Comparison of ENCODE assay signal across 26 mouse cellular contexts in the genomic region with DNA sequence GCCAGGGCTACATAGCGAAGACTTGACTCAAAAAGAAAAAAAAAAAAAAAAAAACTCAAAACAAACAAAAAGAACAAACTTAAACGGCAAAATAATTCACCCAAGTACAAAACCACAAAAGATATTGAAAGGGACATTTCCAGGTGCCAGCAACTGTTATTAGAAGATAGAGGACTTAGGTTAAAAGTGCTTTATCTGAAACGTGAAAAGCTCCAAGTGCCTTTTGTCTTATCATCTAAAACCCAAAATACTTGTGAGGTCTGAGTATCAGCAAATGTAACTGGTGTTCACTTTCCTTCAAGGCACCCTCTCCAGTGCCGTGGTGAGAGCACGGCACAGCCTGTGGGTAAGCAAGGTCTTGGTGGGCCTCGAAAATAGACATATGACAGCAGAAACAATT. TPM values are rescaled to one million over a fixed set of nuclear protein-coding genes. Genes with fewer than 3 reads are reported as not detected.
A peak's percentile ranks its signal among the peaks of the same experiment; 100 is the strongest.
DNase-seq lines count a peak whose midpoint lies in the region; ATAC-seq and TF ChIP-seq lines count a peak whose summit lies in the region.
"Had no signal": no experiment of that assay in that cellular context is flagged by ENCODE, and none has a peak within 500 bp of the region (broad histone marks: within the 10 kb centered on the region; RNA-seq: fewer than 3 reads in every experiment).

No protein-coding gene starts in this region.

- WGBS in heart, postnatal 0 days: 50% methylated on average over 6 of the region's 6 CpGs
- WGBS in liver, embryonic 15.5 days (ENCODE audit: insufficient replicate concordance): 19% methylated on average over 6 of the region's 6 CpGs
- WGBS in midbrain, embryonic 14.5 days: 91% methylated on average over 6 of the region's 6 CpGs

- H3K9ac ChIP-seq in heart, postnatal 0 days (replicated peaks; ENCODE audit: low read depth, low read length): no peak overlapping the region
- H3K9ac ChIP-seq in liver, embryonic 15.5 days: no peak overlapping the region
- no peak overlapping the region for H3K9ac ChIP-seq in midbrain, embryonic 14.5 days (replicated peaks; ENCODE audit: low read length)
- H3K9ac ChIP-seq: embryonic facial prominence, embryonic 15.5 days; heart, embryonic 12.5 days; lung, embryonic 15.5 days had no signal

- no peak for ATAC-seq in heart, postnatal 0 days (ENCODE audit: insufficient read depth, low read depth)
- ATAC-seq in erythroid progenitor cell, adult 5-6 weeks (replicated peaks; ENCODE audit: low FRiP score, poor library complexity, severe bottlenecking): peak; percentile 46
- peak; percentile 84 for ATAC-seq in liver, embryonic 15.5 days (ENCODE audit: insufficient read depth)
- ATAC-seq in midbrain, embryonic 14.5 days (ENCODE audit: low FRiP score, low TSS enrichment): no peak
- ATAC-seq: forebrain, embryonic 16.5 days; hindbrain, postnatal 0 days had no signal

- peak; percentile 4 for DNase-seq in heart, postnatal 0 days (ENCODE audit: low spot score)
- no peak for DNase-seq in heart, adult 18-20 months
- no peak for DNase-seq in frontal cortex, postnatal 25 days (ENCODE audit: low spot score in 2 of 2)
- DNase-seq in adrenal gland, adult 18-20 months (ENCODE audit: low spot score in 2 of 2): no peak
- DNase-seq in left cerebral cortex, adult 18-20 months (ENCODE audit: low spot score in 2 of 2): no peak
- no peak for DNase-seq in midbrain, embryonic 14.5 days
- DNase-seq: cerebellum, adult 8-10 months; cerebellum, postnatal 36 days; gastrocnemius, postnatal 14 days; heart, adult 11 months; heart, postnatal 14 days; kidney, postnatal 36 days; lung, postnatal 36 days; thymus, postnatal 14 days had no signal

- no peak overlapping the region for H3K4me3 ChIP-seq in heart, postnatal 0 days (ENCODE audit: low read depth, low read length)
- no peak overlapping the region for H3K4me3 ChIP-seq in liver, embryonic 15.5 days (replicated peaks)
- no peak overlapping the region for H3K4me3 ChIP-seq in midbrain, embryonic 14.5 days (replicated peaks; ENCODE audit: low read depth, low read length)
- H3K4me3 ChIP-seq: embryonic facial prominence, embryonic 15.5 days; forebrain, embryonic 10.5 days; heart, embryonic 12.5 days; left cerebral cortex, adult 2 months; lung, embryonic 15.5 days; midbrain, embryonic 10.5 days had no signal

- TF ChIP-seq EP300 in heart, postnatal 0 days (IDR thresholded peaks at IDR 0.05; ENCODE audit: low read depth): no peak

- peaks cover 6% of the 10 kb centered on the region; the same call in 1 of the 2 replicates for H3K4me1 ChIP-seq in heart, postnatal 0 days (ENCODE audit: control insufficient read depth, insufficient read depth)
- H3K4me1 ChIP-seq in liver, embryonic 15.5 days (replicated peaks): peaks cover 25% of the 10 kb centered on the region
- H3K4me1 ChIP-seq in midbrain, embryonic 14.5 days (ENCODE audit: control insufficient read depth, insufficient read depth, low read length): no peaks in the 10 kb centered on the region
- H3K4me1 ChIP-seq: forebrain, embryonic 10.5 days; lung, embryonic 15.5 days; midbrain, embryonic 10.5 days had no signal

- H3K36me3 ChIP-seq in heart, postnatal 0 days (replicated peaks; ENCODE audit: control insufficient read depth, insufficient read depth, low read length): peaks cover 33% of the 10 kb centered on the region
- peaks cover 52% of the 10 kb centered on the region for H3K36me3 ChIP-seq in liver, embryonic 15.5 days (replicated peaks)
- peaks cover 39% of the 10 kb centered on the region for H3K36me3 ChIP-seq in midbrain, embryonic 14.5 days (ENCODE audit: control insufficient read depth, insufficient read depth, low read length)

- no peak overlapping the region for H3K4me2 ChIP-seq in heart, postnatal 0 days (ENCODE audit: low read depth, low read length)
- 0 out of 2 replicates have a peak overlapping the region, but pooled peaks have one; percentile 24 for H3K4me2 ChIP-seq in liver, embryonic 15.5 days
- no peak overlapping the region for H3K4me2 ChIP-seq in midbrain, embryonic 14.5 days (ENCODE audit: low read length)
- H3K4me2 ChIP-seq: embryonic facial prominence, embryonic 15.5 days; heart, embryonic 12.5 days; lung, embryonic 15.5 days had no signal

- TF ChIP-seq CTCF in heart, postnatal 0 days (IDR thresholded peaks at IDR 0.05; ENCODE audit: low read depth): no peak

- no peak overlapping the region for H3K27ac ChIP-seq in heart, postnatal 0 days (ENCODE audit: low read depth)
- H3K27ac ChIP-seq in liver, embryonic 15.5 days (replicated peaks): peak overlapping the region; percentile 76
- no peak overlapping the region for H3K27ac ChIP-seq in midbrain, embryonic 14.5 days (replicated peaks; ENCODE audit: low read depth, low read length)
- H3K27ac ChIP-seq: forebrain, embryonic 10.5 days; hindbrain, postnatal 0 days; left cerebral cortex, adult 2 months; lung, embryonic 15.5 days; midbrain, embryonic 10.5 days; stomach, postnatal 0 days had no signal

- H3K27me3 ChIP-seq in heart, postnatal 0 days (ENCODE audit: control insufficient read depth, insufficient read depth, low read length): no peaks in the 10 kb centered on the region
- H3K27me3 ChIP-seq in liver, embryonic 15.5 days: no peaks in the 10 kb centered on the region
- H3K27me3 ChIP-seq in midbrain, embryonic 14.5 days (ENCODE audit: control insufficient read depth, insufficient read depth, low read length): no peaks in the 10 kb centered on the region
- H3K27me3 ChIP-seq: embryonic facial prominence, embryonic 15.5 days; heart, embryonic 12.5 days; lung, embryonic 15.5 days had no signal

- H3K9me3 ChIP-seq in heart, postnatal 0 days (replicated peaks; ENCODE audit: control insufficient read depth, low read length): no peaks in the 10 kb centered on the region
- H3K9me3 ChIP-seq in liver, embryonic 15.5 days (replicated peaks): no peaks in the 10 kb centered on the region
- no peaks in the 10 kb centered on the region for H3K9me3 ChIP-seq in midbrain, embryonic 14.5 days (ENCODE audit: control insufficient read depth, low read length)
- H3K9me3 ChIP-seq: embryonic facial prominence, embryonic 15.5 days; forebrain, embryonic 10.5 days; heart, embryonic 12.5 days; lung, embryonic 15.5 days; midbrain, embryonic 10.5 days had no signal

RNA-seq across cellular contexts. Expression of a gene that starts 26.2 kb away (rescaled TPM):
- 23.0 and 26.1 TPM in 2 replicates for total RNA-seq in heart, postnatal 0 days (2014; rRNA removed; ENCODE audit: low replicate concordance)
- polyA plus RNA-seq in heart, postnatal 0 days (2015; fragmentation: Nextera tagmentation; extraction: Ambion mirVana): 40.2 and 42.3 TPM in 2 replicates
- 10 to 100 TPM; 45.5 to 50.7 TPM for total RNA-seq in heart, adult 18-20 months (2021)
- total RNA-seq in erythroid progenitor cell, adult 5-6 weeks (2015; ENCODE audit: low replicate concordance): 43.6 and 45.7 TPM in 2 replicates
- 48.4 and 79.2 TPM in 2 replicates for total RNA-seq in erythroid progenitor cell, adult 5-6 weeks (2017; ENCODE audit: low replicate concordance)
- 29.4 and 33.8 TPM in 2 replicates for polyA plus RNA-seq in liver, embryonic 15.5 days (2015; fragmentation: Nextera tagmentation; extraction: Ambion mirVana)
- total RNA-seq in adrenal gland, adult 18-20 months (2021): 10 to 100 TPM; 68.0 to 84.4 TPM
- 10 to 100 TPM; 60.6 to 69.4 TPM for total RNA-seq in left cerebral cortex, adult 18-20 months (2021)
- polyA plus RNA-seq in midbrain, embryonic 14.5 days (2014; fragmentation: Nextera tagmentation; extraction: Ambion mirVana): 49.2 and 67.5 TPM in 2 replicates

RNA-seq across cellular contexts. Expression of a gene that starts 38.0 kb away (rescaled TPM):
- 5.0 and 11.2 TPM in 2 replicates for total RNA-seq in heart, postnatal 0 days (2014; rRNA removed; ENCODE audit: low replicate concordance)
- 6.8 and 7.2 TPM in 2 replicates for polyA plus RNA-seq in heart, postnatal 0 days (2015; fragmentation: Nextera tagmentation; extraction: Ambion mirVana)
- total RNA-seq in heart, adult 18-20 months (2021): 10 to 100 TPM; 20.8 to 22.1 TPM
- 0.36 and 0.42 TPM in 2 replicates for total RNA-seq in erythroid progenitor cell, adult 5-6 weeks (2015; ENCODE audit: low replicate concordance)
- total RNA-seq in erythroid progenitor cell, adult 5-6 weeks (2017; ENCODE audit: low replicate concordance): 0.90 TPM in 1 of 2 replicates, not detected in the other
- 1.1 and 1.2 TPM in 2 replicates for polyA plus RNA-seq in liver, embryonic 15.5 days (2015; fragmentation: Nextera tagmentation; extraction: Ambion mirVana)
- 10 to 100 TPM; 16.3 to 23.5 TPM for total RNA-seq in adrenal gland, adult 18-20 months (2021)
- total RNA-seq in left cerebral cortex, adult 18-20 months (2021): 1 to 10 TPM; 7.0 to 7.2 TPM
- 1.7 and 8.9 TPM in 2 replicates for polyA plus RNA-seq in midbrain, embryonic 14.5 days (2014; fragmentation: Nextera tagmentation; extraction: Ambion mirVana)
- total RNA-seq: neutrophil, adult 5-6 weeks had no signal

Comparison
In these comparisons a context has a peak if more than half of its experiments do, and no peak if none do; other contexts are left out.
1. ATAC-seq: peak in erythroid progenitor cell, adult 5-6 weeks (single experiment) and liver, embryonic 15.5 days (single experiment); none in heart, postnatal 0 days (single experiment) and midbrain, embryonic 14.5 days (single experiment).